Mouse (Mus musculus): ENCODE results near the gene Btnl2.

Btnl2 gene

GRCm38 (mm10) chr17:34347606-34348308 is 6.9 kb upstream of the Btnl2 start:
- no peak for DNase-seq (ENCODE audit: low spot score)

- DNase-seq (ENCODE audit: low spot score), result peak; percentile 90
Measured at GRCm38 (mm10) chr17:34349429-34349828, 5.2 kb upstream of the Btnl2 start.

GRCm38 (mm10) chr17:34354940-34355339 is 318 bp downstream of the Btnl2 start:
- DNase-seq (ENCODE audit: low spot score), result no peak

GRCm38 (mm10) chr17:34362954-34363546 is 8.4 kb downstream of the Btnl2 start:
- DNase-seq (ENCODE audit: low spot score), result no peak

- no peak for DNase-seq (ENCODE audit: low spot score)
Measured at GRCm38 (mm10) chr17:34363676-34364310, 9.2 kb downstream of the Btnl2 start.

GRCm38 (mm10) chr17:34365031-34365430 is 10.4 kb downstream of the Btnl2 start:
- DNase-seq (ENCODE audit: low spot score), result no peak

- no peak for DNase-seq (ENCODE audit: low spot score)
Measured at GRCm38 (mm10) chr17:34370563-34370962, 15.9 kb downstream of the Btnl2 start.

- no peak for DNase-seq (ENCODE audit: low spot score)
Measured at GRCm38 (mm10) chr17:34373055-34373709, 18.6 kb downstream of the Btnl2 start.

GRCm38 (mm10) chr17:34376847-34377246 is 22.2 kb downstream of the Btnl2 start, which contains the start of gene Btnl1:
TSS of gene Btnl1 (plus strand) at chr17:34377132.
- no peak for DNase-seq (ENCODE audit: low spot score)

- DNase-seq (ENCODE audit: low spot score), result no peak
Measured at GRCm38 (mm10) chr17:34377450-34378209, 23.0 kb downstream of the Btnl2 start.

GRCm38 (mm10) chr17:34378716-34379115 is 24.1 kb downstream of the Btnl2 start:
- no peak for DNase-seq (ENCODE audit: low spot score)

- no peak for DNase-seq (ENCODE audit: low spot score)
Measured at GRCm38 (mm10) chr17:34379451-34379850, 24.8 kb downstream of the Btnl2 start.

- no peak for DNase-seq (ENCODE audit: low spot score)
Measured at GRCm38 (mm10) chr17:34381876-34382275, 27.3 kb downstream of the Btnl2 start.

GRCm38 (mm10) chr17:34383212-34383611 is 28.6 kb downstream of the Btnl2 start:
- peak; percentile 11 for DNase-seq (ENCODE audit: low spot score)

- DNase-seq (ENCODE audit: low spot score), result no peak
Measured at GRCm38 (mm10) chr17:34384699-34385098, 30.1 kb downstream of the Btnl2 start.

- DNase-seq (ENCODE audit: low spot score), result no peak
Measured at GRCm38 (mm10) chr17:34386656-34387055, 32.0 kb downstream of the Btnl2 start.

- peak; percentile 61 for DNase-seq (ENCODE audit: low spot score)
Measured at GRCm38 (mm10) chr17:34388513-34388912, 33.9 kb downstream of the Btnl2 start.

GRCm38 (mm10) chr17:34391507-34391906 is 36.9 kb downstream of the Btnl2 start:
- DNase-seq (ENCODE audit: low spot score), result no peak

- DNase-seq (ENCODE audit: low spot score), result peak; percentile 75
Measured at GRCm38 (mm10) chr17:34392321-34392720, 37.7 kb downstream of the Btnl2 start.

- peak; percentile 15 for DNase-seq (ENCODE audit: low spot score)
Measured at GRCm38 (mm10) chr17:34397357-34397756, 42.7 kb downstream of the Btnl2 start.

GRCm38 (mm10) chr17:34398058-34398710 is 43.6 kb downstream of the Btnl2 start:
- peak; percentile 85 for DNase-seq (ENCODE audit: low spot score)

Data from embryo, embryonic 10 days (tissue).